In genomic region chr1:87562967-87563366, GRCm38 (mm10) we compare ENCODE assay signal across 14 mouse cellular contexts. TPM values are rescaled to one million over a fixed set of nuclear protein-coding genes. Genes with fewer than 3 reads are reported as not detected.
"Had no signal": no experiment of that assay in that cellular context is flagged by ENCODE, and none has a peak within 500 bp of the region (broad histone marks: within the 10 kb centered on the region; RNA-seq: fewer than 3 reads in every experiment).

No protein-coding gene starts in this region.

- H3K36me3 ChIP-seq: limb, embryonic 15.5 days; liver, embryonic 12.5 days; lung, embryonic 15.5 days; midbrain, embryonic 12.5 days had no signal

- H3K4me3 ChIP-seq: left cerebral cortex, adult 2 months; limb, embryonic 15.5 days; liver, embryonic 12.5 days; lung, embryonic 15.5 days; megakaryocyte, embryonic 14.5 days; midbrain, embryonic 12.5 days had no signal

- H3K9me3 ChIP-seq: limb, embryonic 15.5 days; liver, embryonic 12.5 days; lung, embryonic 15.5 days; midbrain, embryonic 12.5 days had no signal

- H3K27ac ChIP-seq: left cerebral cortex, adult 2 months; limb, embryonic 15.5 days; liver, embryonic 12.5 days; lung, embryonic 15.5 days; macrophage; midbrain, embryonic 12.5 days had no signal

- H3K27me3 ChIP-seq: lung, embryonic 15.5 days; midbrain, embryonic 12.5 days had no signal

- H3K4me2 ChIP-seq: limb, embryonic 15.5 days; liver, embryonic 12.5 days; lung, embryonic 15.5 days; midbrain, embryonic 12.5 days had no signal

- H3K4me1 ChIP-seq: limb, embryonic 15.5 days; liver, embryonic 12.5 days; lung, embryonic 15.5 days; megakaryocyte, embryonic 14.5 days; midbrain, embryonic 12.5 days had no signal

- DNase-seq: kidney, adult 8-10 months; kidney, postnatal 25 days; lung, postnatal 14 days; right cerebral cortex, postnatal 25 days; thymus, postnatal 36 days had no signal

- ATAC-seq: liver, embryonic 12.5 days had no signal

- H3K9ac ChIP-seq: limb, embryonic 15.5 days; liver, embryonic 12.5 days; lung, embryonic 15.5 days; midbrain, embryonic 12.5 days had no signal

RNA-seq across cellular contexts. Expression of gene Ngef, which starts 10.7 kb away (rescaled TPM):
- polyA plus RNA-seq: macrophage had no signal

RNA-seq across cellular contexts. Expression of gene Neu2, which starts 53.3 kb away (rescaled TPM):
- polyA plus RNA-seq: limb, embryonic 11.5 days; limb, embryonic 15.5 days; macrophage; midbrain, embryonic 12.5 days; neural tube, embryonic 11.5 days had no signal
